Mouse (Mus musculus): Measurements from ENCODE around the gene Fhod1. TPM values are rescaled to one million over a fixed set of nuclear protein-coding genes. Genes with fewer than 3 reads are reported as not detected.

The Fhod1 gene
- total RNA-seq, 1 experiment from 2014 or later = 11.9 TPM

DNA sequence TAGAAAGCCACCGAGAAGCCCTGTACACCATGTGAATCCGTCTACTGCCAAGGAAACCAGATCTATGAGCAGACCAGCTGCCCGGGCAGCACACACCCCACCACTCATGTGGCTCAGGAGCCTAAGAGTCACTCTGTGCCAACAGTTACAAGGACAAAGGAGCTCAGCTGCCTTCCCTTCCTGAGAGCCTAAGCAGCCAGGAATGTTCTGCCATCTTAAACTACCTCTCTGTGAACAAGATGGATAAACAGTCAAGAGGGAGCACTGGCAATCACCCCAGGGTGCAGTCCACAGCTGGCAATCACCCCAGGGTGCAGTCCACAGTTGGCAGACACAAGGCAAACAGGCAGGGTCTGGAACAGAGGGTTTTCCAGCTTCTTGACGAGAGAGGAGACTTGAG lies 29.8 kb downstream of the Fhod1 start:
- DNase-seq = no peak

GRCm38 (mm10) chr8:105315073-105315769 lies 32.5 kb downstream of the Fhod1 start:
- DNase-seq = no peak

DNA sequence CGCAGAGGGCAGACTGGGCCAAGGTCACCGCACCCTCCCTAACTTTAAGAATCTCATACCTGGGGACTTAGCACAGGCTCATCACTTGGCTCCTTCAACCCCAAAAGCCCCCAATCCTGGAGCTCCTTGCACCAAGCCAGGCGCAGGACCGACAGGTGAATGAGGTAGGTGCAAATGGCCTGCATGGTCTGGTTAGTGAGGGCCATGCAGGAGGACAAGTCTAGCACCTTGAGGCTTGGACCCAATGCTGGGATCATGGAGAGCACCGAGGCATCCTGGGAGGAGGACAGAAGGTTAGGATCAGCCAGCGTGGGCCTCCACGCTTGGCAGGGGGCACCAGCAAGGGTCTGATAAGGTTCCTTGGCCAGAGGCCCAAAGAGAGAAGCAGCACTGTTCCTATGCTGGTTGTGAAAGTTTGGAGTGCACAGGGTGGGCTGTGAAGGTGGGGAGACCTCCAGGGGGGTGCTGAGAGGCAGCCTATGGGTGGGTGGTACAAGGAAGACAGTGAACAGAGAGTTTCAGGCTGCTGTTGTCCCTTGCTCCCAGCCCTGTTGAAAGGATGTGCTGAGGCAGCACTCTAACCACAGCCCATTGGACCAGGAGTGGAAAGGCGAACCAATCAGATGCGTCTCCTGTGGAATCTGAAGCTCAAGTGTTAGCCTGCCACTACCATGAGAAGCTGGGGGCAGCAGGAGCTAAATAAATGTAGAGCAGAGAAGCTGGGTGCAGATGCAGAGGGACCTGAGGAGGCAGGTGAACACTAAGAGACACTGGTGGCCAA lies 33.9 kb downstream of the Fhod1 start:
- DNase-seq = no peak

GRCm38 (mm10) chr8:105312891-105313481 lies 34.8 kb downstream of the Fhod1 start:
- DNase-seq = no peak

- DNase-seq = no peak
Observed at GRCm38 (mm10) chr8:105311718-105312117, 36.0 kb downstream of the Fhod1 start.

- no peak for DNase-seq
Observed at GRCm38 (mm10) chr8:105310118-105310517, 37.6 kb downstream of the Fhod1 start.

DNA sequence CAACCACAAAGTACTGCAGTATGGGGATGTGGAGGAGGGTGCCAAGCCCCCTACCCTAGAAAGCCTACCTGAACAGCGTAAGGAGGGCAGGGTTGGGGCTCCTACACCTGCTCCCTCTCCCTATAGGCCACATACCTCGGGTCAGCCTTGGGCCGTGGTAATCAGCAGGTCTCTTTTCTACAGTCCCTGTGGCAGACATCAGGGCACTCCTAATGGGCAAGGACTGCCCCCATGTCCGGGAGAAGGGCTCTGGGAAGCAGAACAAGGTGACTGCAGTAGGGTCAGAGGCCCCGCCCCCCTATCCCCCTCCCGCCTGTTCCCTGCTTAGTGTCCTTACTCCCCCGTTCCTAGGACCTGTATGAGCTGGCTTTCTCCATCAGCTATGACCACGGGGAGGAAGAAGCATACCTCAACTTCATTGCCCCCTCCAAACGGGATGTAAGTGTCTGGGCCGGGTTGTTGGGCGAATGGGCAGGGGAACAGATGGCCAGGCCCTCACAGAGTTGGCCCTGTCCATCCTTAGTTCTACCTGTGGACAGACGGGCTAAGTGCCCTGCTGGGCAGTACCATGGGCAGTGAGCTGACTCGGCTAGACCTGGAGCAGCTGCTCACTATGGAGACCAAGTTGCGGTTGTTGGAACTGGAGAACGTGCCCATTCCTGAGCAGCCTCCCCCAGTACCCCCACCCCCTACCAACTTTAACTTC lies 38.5 kb downstream of the Fhod1 start:
- no peak for DNase-seq

DNA sequence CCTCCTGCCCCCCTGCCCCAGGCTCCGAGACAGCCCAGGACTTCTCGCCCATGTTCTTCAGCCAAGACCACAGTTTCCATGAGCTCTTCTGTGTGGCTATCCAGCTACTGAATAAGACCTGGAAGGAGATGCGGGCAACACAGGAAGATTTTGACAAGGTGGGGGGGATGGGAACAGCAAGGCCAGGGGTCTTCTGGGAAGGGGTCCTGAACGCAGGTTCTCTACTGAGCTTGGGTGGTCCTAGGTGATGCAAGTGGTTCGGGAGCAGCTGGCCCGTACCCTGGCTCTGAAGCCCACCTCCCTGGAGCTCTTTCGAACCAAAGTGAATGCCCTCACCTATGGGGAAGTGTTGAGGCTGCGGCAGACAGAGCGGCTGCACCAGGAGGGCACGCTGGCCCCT lies 39.3 kb downstream of the Fhod1 start:
- DNase-seq = no peak

- DNase-seq = no peak
Observed at GRCm38 (mm10) chr8:105307670-105308069, 40.1 kb downstream of the Fhod1 start.

- DNase-seq = no peak
Observed at GRCm38 (mm10) chr8:105306146-105306691, 41.5 kb downstream of the Fhod1 start.

DNA sequence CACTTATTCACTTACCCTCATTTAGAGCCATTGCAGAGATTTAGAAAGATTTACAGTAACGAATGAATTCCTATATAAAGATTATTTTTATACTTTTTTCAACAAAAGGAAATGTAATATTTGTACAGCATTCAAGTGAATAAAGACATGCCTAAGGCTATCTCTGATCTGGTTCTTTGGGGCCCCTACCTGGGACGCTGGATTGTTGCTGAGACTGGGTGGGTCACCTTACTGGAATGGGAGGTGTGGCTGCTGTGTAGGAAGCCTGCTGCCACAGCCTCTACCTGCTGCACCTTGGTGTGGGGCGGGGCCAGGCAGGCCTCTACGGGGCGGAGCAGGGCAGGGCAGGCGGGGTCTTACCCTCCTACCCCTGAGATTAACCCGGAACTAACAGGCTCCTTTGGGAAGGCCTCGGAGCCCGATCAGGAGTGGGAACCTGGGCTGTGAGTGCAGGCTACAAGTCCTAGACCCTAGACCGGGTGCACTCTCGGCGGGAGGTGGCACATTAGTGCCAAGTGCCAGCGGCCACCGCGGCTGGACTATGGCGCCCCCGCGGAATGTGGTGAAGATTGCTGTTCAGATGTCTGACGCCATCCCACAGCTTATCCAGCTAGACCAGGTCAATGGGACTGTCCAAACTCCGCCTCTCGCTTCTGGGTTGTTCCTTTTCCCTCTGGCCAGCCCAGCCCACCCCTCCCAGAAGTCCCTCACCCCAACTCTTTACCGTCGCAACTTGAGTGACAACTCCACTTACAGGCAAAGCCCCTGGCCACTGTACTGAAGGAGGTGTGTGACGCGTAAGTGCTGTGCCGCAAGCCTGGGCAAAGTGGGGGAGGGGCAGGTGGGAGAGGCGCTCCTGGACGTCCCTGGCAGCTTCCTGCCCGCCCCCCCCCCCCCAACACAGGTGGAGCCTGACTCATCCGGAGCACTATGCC lies 42.3 kb downstream of the Fhod1 start, which contains the start of gene Elmo3:
TSS of gene Elmo3 (plus strand) at position 391 of the 935 bp plus-strand sequence.
- DNase-seq = peak; percentile 83

DNA sequence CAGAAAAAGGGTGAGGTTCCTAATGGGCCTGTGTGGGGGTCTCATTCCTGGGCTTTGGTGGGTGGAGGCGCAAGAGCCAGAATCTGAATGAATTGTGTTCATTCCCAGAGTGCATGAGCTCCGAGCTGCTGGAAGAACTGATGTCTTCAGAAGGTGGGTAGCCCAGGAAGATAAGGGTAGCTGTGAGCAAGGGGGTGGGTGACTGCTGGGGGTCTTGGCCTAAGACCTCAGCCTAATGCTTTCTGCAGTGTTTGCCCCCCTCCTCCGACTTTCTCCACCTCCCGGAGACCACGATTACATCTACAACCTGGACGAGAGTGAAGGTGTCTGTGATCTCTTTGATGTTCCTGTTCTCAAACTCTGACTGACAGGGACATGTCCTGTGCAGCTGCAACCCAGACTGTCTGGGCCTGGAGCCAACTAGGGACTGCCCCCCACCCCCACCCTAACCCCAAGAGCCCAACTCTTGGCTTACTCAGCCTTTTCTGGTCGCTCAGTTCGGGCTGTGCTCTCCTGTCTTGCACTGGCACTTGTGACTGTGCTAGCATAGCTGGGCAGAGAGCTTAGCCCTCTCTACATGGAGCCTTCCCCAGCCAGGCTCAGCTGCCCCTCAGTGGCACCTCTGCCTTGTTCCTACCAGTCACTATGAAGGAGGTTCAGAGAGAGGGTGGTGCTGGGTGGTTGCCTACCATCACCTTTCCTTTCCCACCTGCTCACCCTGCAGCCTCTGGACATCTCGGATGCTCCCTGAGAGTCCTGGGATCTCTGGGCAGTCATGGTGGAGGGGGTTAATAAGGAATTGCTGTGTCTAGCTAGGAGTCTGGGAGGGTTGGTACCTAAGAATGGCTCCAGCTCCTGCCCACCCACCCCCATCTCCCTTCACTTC lies 43.2 kb downstream of the Fhod1 start:
- no peak for DNase-seq

- DNase-seq = no peak
Observed at GRCm38 (mm10) chr8:105303874-105304273, 43.9 kb downstream of the Fhod1 start.

GRCm38 (mm10) chr8:105303396-105303795 lies 44.4 kb downstream of the Fhod1 start:
- DNase-seq = no peak

DNA sequence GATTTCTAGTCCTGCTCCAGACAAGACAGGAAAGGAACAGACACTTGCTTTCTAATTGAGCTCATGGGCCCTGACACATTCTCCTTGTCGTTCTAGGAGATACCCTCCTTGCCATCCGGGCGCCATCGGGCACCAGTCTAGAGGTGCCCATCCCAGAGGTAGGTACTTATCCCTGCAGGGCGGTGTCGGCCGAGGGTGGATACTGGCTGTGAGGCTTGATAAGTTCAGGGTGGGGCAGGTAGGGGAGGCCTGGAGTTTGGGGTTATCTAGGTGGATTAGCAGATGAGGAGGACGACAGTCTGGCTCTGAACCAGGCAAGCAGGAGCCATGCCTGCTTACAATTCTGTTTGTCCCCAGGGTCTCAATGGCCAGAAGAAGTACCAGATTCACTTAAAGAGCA lies 47.8 kb downstream of the Fhod1 start:
- DNase-seq = no peak

- no peak for DNase-seq
Observed at GRCm38 (mm10) chr8:105298351-105299252, 49.2 kb downstream of the Fhod1 start.

- DNase-seq = peak; percentile 97
Observed at GRCm38 (mm10) chr8:105297511-105298192, 50.1 kb downstream of the Fhod1 start, which contains the start of gene E2f4. Gene E2f4 (plus strand): TSS chr8:105297663.

- peak; percentile 80 for DNase-seq
Observed at GRCm38 (mm10) chr8:105295895-105296573, 51.7 kb downstream of the Fhod1 start, which contains the start of gene Exoc3l. Gene Exoc3l (minus strand): TSS chr8:105296101.
